7 mouse cellular contexts compared by ENCODE assay signal in genomic region chr17:47521551-47522258, GRCm38 (mm10). TPM values are rescaled to one million over a fixed set of nuclear protein-coding genes. Genes with fewer than 3 reads are reported as not detected.
A peak's percentile ranks its signal among the peaks of the same experiment; 100 is the strongest.
DNase-seq lines count a peak whose midpoint lies in the region; ATAC-seq and TF ChIP-seq lines count a peak whose summit lies in the region.

No protein-coding gene starts in this region.

- H3K36me3 ChIP-seq in ES-E14 (ENCODE audit: control insufficient read depth, insufficient read depth, low read length, poor library complexity, severe bottlenecking): no peaks in the 10 kb centered on the region
- H3K36me3 ChIP-seq in forebrain, embryonic 14.5 days (ENCODE audit: control insufficient read depth, insufficient read depth, low read length): no peaks in the 10 kb centered on the region
- H3K36me3 ChIP-seq in hindbrain, embryonic 13.5 days: no peaks in the 10 kb centered on the region
- H3K36me3 ChIP-seq in limb, embryonic 15.5 days: no peaks in the 10 kb centered on the region
- no peaks in the 10 kb centered on the region for H3K36me3 ChIP-seq in midbrain, postnatal 0 days (ENCODE audit: insufficient read depth, low read length)
- no peaks in the 10 kb centered on the region for H3K36me3 ChIP-seq in stomach, embryonic 16.5 days (ENCODE audit: control insufficient read depth, insufficient read depth, low read length)

- peaks cover 28 to 30% of the 10 kb centered on the region in 2 experiments for H3K4me1 ChIP-seq in ES-E14 (ENCODE audit: control insufficient read depth in 2 of 2, insufficient read depth in 2 of 2, low read length in 2 of 2, poor library complexity in 1 of 2)
- peaks cover 7% of the 10 kb centered on the region for H3K4me1 ChIP-seq in forebrain, embryonic 14.5 days (ENCODE audit: control insufficient read depth, insufficient read depth, low read length)
- H3K4me1 ChIP-seq in hindbrain, embryonic 13.5 days (replicated peaks): peaks cover 25% of the 10 kb centered on the region
- H3K4me1 ChIP-seq in limb, embryonic 15.5 days: peaks cover 67% of the 10 kb centered on the region
- H3K4me1 ChIP-seq in midbrain, postnatal 0 days (ENCODE audit: insufficient read depth, low read length): no peaks in the 10 kb centered on the region
- H3K4me1 ChIP-seq in stomach, embryonic 16.5 days (ENCODE audit: control insufficient read depth, insufficient read depth, low read length): peaks cover 52% of the 10 kb centered on the region

- H3K27ac ChIP-seq in ES-E14 (ENCODE audit: insufficient read depth, low read depth, low read length, poor library complexity, severe bottlenecking): peak overlapping the region; percentile 98
- H3K27ac ChIP-seq in forebrain, embryonic 14.5 days (ENCODE audit: low read depth, low read length): peak overlapping the region; percentile 93
- peak overlapping the region; percentile 87 for H3K27ac ChIP-seq in hindbrain, embryonic 13.5 days
- peak overlapping the region; percentile 92 for H3K27ac ChIP-seq in limb, embryonic 15.5 days
- peak overlapping the region; percentile 70 for H3K27ac ChIP-seq in midbrain, postnatal 0 days (ENCODE audit: low read depth, low read length)
- H3K27ac ChIP-seq in stomach, embryonic 16.5 days (ENCODE audit: low read length): peak overlapping the region; percentile 95

- peak overlapping the region; percentile 84 for H3K9ac ChIP-seq in ES-E14 (ENCODE audit: insufficient read depth, low read depth, low read length, poor library complexity, severe bottlenecking)
- peak overlapping the region; percentile 53 for H3K9ac ChIP-seq in forebrain, embryonic 14.5 days (ENCODE audit: low read length)
- peak overlapping the region; percentile 64 for H3K9ac ChIP-seq in hindbrain, embryonic 13.5 days
- H3K9ac ChIP-seq in limb, embryonic 15.5 days: no peak overlapping the region; the same call in 1 of the 2 replicates
- H3K9ac ChIP-seq in midbrain, postnatal 0 days (replicated peaks; ENCODE audit: low read length, poor library complexity, severe bottlenecking): peak overlapping the region; percentile 37
- peak overlapping the region; percentile 54 for H3K9ac ChIP-seq in stomach, embryonic 16.5 days (ENCODE audit: low read length)

- DNase-seq in ES-E14 (ENCODE audit: low read depth, low spot score): peak; percentile 90
- peak; percentile 78 for DNase-seq in adrenal gland, postnatal 14 days
- peak; percentile 83 for DNase-seq in forebrain, embryonic 14.5 days (ENCODE audit: low spot score)
- DNase-seq in midbrain, postnatal 0 days (ENCODE audit: low spot score): peak; percentile 71

- no peaks in the 10 kb centered on the region for H3K9me3 ChIP-seq in ES-E14 (ENCODE audit: control insufficient read depth, insufficient read depth, low read depth, low read length)
- no peaks in the 10 kb centered on the region for H3K9me3 ChIP-seq in forebrain, embryonic 14.5 days (replicated peaks; ENCODE audit: control insufficient read depth, low read length)
- H3K9me3 ChIP-seq in hindbrain, embryonic 13.5 days: no peaks in the 10 kb centered on the region
- no peaks in the 10 kb centered on the region for H3K9me3 ChIP-seq in limb, embryonic 15.5 days
- no peaks in the 10 kb centered on the region for H3K9me3 ChIP-seq in midbrain, postnatal 0 days (ENCODE audit: low read length)
- H3K9me3 ChIP-seq in stomach, embryonic 16.5 days (replicated peaks; ENCODE audit: control insufficient read depth, low read length): no peaks in the 10 kb centered on the region

- in situ Hi-C loops in ES-E14 (cut with MboI; ENCODE audit: low sequenced_read_pairs in 2 of 2, unreplicated experiment in 2 of 2): no loop called here

- no peak for TF ChIP-seq CTCF in midbrain, postnatal 0 days (IDR thresholded peaks at IDR 0.05)

- H3K4me2 ChIP-seq in forebrain, embryonic 14.5 days (ENCODE audit: low read length): peak overlapping the region; percentile 46
- H3K4me2 ChIP-seq in hindbrain, embryonic 13.5 days: peak overlapping the region; percentile 46
- peak overlapping the region; percentile 31 for H3K4me2 ChIP-seq in limb, embryonic 15.5 days
- H3K4me2 ChIP-seq in midbrain, postnatal 0 days (ENCODE audit: low read depth, low read length, poor library complexity, severe bottlenecking): peak overlapping the region; percentile 37
- H3K4me2 ChIP-seq in stomach, embryonic 16.5 days (ENCODE audit: low read depth, low read length): peak overlapping the region; percentile 38

- WGBS in forebrain, embryonic 14.5 days: 3% methylated on average over 16 of the region's 17 CpGs
- WGBS in hindbrain, embryonic 13.5 days: 4% methylated on average over 17 of the region's 17 CpGs
- WGBS in limb, embryonic 15.5 days: 3% methylated on average over 17 of the region's 17 CpGs
- 6% methylated on average over 16 of the region's 17 CpGs for WGBS in midbrain, postnatal 0 days
- 2% methylated on average over 17 of the region's 17 CpGs for WGBS in stomach, embryonic 16.5 days

- peak; percentile 89 for ATAC-seq in forebrain, embryonic 14.5 days
- peak; percentile 83 for ATAC-seq in hindbrain, embryonic 13.5 days (ENCODE audit: low FRiP score)
- peak; percentile 82 for ATAC-seq in limb, embryonic 15.5 days (ENCODE audit: insufficient number of reproducible peaks, low FRiP score, low TSS enrichment, low read depth)
- peak; percentile 77 for ATAC-seq in midbrain, postnatal 0 days (ENCODE audit: low FRiP score)
- ATAC-seq in stomach, embryonic 16.5 days (ENCODE audit: insufficient read depth, low FRiP score): peak; percentile 92

- no peaks in the 10 kb centered on the region for H3K27me3 ChIP-seq in forebrain, embryonic 14.5 days (replicated peaks; ENCODE audit: control insufficient read depth, insufficient read depth, low read length)
- no peaks in the 10 kb centered on the region for H3K27me3 ChIP-seq in hindbrain, embryonic 13.5 days
- H3K27me3 ChIP-seq in limb, embryonic 15.5 days: no peaks in the 10 kb centered on the region
- no peaks in the 10 kb centered on the region for H3K27me3 ChIP-seq in midbrain, postnatal 0 days (ENCODE audit: insufficient read depth, low read length)
- H3K27me3 ChIP-seq in stomach, embryonic 16.5 days (ENCODE audit: control insufficient read depth, insufficient read depth, low read length): no peaks in the 10 kb centered on the region

- H3K4me3 ChIP-seq in ES-E14 (ENCODE audit: insufficient read depth in 1 of 2, low read depth in 1 of 2, low read length in 2 of 2, poor library complexity in 1 of 2, severe bottlenecking in 1 of 2): peak overlapping the region; percentile 15 to 62
- H3K4me3 ChIP-seq in forebrain, embryonic 14.5 days (ENCODE audit: low read depth, low read length): peak overlapping the region; percentile 3; the same call in 1 of the 2 replicates
- H3K4me3 ChIP-seq in hindbrain, embryonic 13.5 days: peak overlapping the region; percentile 19; the same call in 1 of the 2 replicates
- H3K4me3 ChIP-seq in limb, embryonic 15.5 days: peak overlapping the region; percentile 11; the same call in 1 of the 2 replicates
- H3K4me3 ChIP-seq in midbrain, postnatal 0 days (ENCODE audit: low read depth, low read length): no peak overlapping the region
- peak overlapping the region; percentile 10; the same call in 1 of the 2 replicates for H3K4me3 ChIP-seq in stomach, embryonic 16.5 days (replicated peaks; ENCODE audit: low read length)

TF ChIP-seq in ES-E14, 5 proteins besides CTCF, POLR2A, EP300 and RAD21:
- TF ChIP-seq CHD2 (IDR thresholded peaks at IDR 0.05; ENCODE audit: low read depth, low read length) (0 out of 2 replicates have a peak, but pooled peaks have one; percentile 8), MAFK (IDR thresholded peaks at IDR 0.05; ENCODE audit: insufficient read depth, low read depth, low read length) (no peak)

RNA-seq across cellular contexts. Expression of gene Ccnd3, which starts 16.9 kb away (rescaled TPM):
- total RNA-seq in ES-E14 (2012; rRNA removed): 125 and 131 TPM in 2 replicates
- 228 and 248 TPM in 2 replicates for total RNA-seq in adrenal gland, postnatal 14 days (2021)
- polyA plus RNA-seq in forebrain, embryonic 14.5 days (2014; fragmentation: Nextera tagmentation; extraction: Ambion mirVana): 60.6 and 67.2 TPM in 2 replicates
- 74.3 and 75.2 TPM in 2 replicates for polyA plus RNA-seq in hindbrain, embryonic 13.5 days (2015; fragmentation: Nextera tagmentation; extraction: Ambion mirVana)
- 499 and 569 TPM in 2 replicates for polyA plus RNA-seq in limb, embryonic 15.5 days (2015; fragmentation: Nextera tagmentation; extraction: Ambion mirVana)
- 37.2 and 41.1 TPM in 2 replicates for total RNA-seq in midbrain, postnatal 0 days (2014; rRNA removed)
- polyA plus RNA-seq in midbrain, postnatal 0 days (2015; fragmentation: Nextera tagmentation; extraction: Ambion mirVana): 52.6 and 57.0 TPM in 2 replicates
- 334 and 340 TPM in 2 replicates for polyA plus RNA-seq in stomach, embryonic 16.5 days (2015; fragmentation: Nextera tagmentation; extraction: Ambion mirVana)

RNA-seq across cellular contexts. Expression of gene Taf8, which starts 19.6 kb away (rescaled TPM):
- 40.0 and 58.6 TPM in 2 replicates for total RNA-seq in ES-E14 (2012; rRNA removed)
- 22.9 and 23.9 TPM in 2 replicates for total RNA-seq in adrenal gland, postnatal 14 days (2021)
- polyA plus RNA-seq in forebrain, embryonic 14.5 days (2014; fragmentation: Nextera tagmentation; extraction: Ambion mirVana): 24.0 and 25.9 TPM in 2 replicates
- polyA plus RNA-seq in hindbrain, embryonic 13.5 days (2015; fragmentation: Nextera tagmentation; extraction: Ambion mirVana): 23.4 and 23.5 TPM in 2 replicates
- polyA plus RNA-seq in limb, embryonic 15.5 days (2015; fragmentation: Nextera tagmentation; extraction: Ambion mirVana): 28.2 and 28.9 TPM in 2 replicates
- 15.1 and 25.1 TPM in 2 replicates for total RNA-seq in midbrain, postnatal 0 days (2014; rRNA removed)
- polyA plus RNA-seq in midbrain, postnatal 0 days (2015; fragmentation: Nextera tagmentation; extraction: Ambion mirVana): 11.5 and 12.3 TPM in 2 replicates
- 25.7 and 27.3 TPM in 2 replicates for polyA plus RNA-seq in stomach, embryonic 16.5 days (2015; fragmentation: Nextera tagmentation; extraction: Ambion mirVana)
